Mouse (Mus musculus) heart, postnatal 4 days (tissue): Measurements from ENCODE around the gene Ptk7. TPM values are rescaled to one million over a fixed set of nuclear protein-coding genes. Genes with fewer than 3 reads are reported as not detected.
"Not testable (repeated sequence)": the region's sequence is repeated elsewhere in the genome, so short reads cannot be mapped to it uniquely, and the experiment has no call there.

Source experiments
- DNase-seq: peaks from one replicate; pipeline ENCODE4 v3.0.0; 2021
- total RNA-seq, 2 experiments: library from RNA; stranded (reverse); gene quantifications; 2 replicates each; pipeline ENCODE4 v1.2.3; 2021

Gene Ptk7
- total RNA-seq, 2 experiments from 2014 or later: 34.8 to 36.2 TPM

DNA sequence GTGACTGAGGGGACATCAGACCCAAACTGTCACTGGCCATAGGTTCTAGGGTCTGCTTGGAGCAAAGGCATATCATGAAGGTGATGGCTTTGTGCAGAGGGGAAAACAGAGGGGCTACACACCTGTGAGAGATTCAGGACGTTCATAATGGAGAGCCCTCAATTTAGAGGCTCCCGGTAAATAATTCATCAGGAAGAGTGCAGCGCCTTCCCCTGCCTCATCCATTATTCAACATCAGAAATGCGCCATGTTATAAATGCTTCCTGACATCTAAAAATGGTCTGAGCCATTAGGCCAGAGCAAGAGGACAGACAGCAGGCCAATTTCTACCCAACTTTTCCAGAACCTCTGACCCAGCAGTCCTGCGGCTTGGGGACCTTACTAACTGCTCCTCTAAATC is 24.2 kb downstream of the Ptk7 start:
- DNase-seq: no peak

DNA sequence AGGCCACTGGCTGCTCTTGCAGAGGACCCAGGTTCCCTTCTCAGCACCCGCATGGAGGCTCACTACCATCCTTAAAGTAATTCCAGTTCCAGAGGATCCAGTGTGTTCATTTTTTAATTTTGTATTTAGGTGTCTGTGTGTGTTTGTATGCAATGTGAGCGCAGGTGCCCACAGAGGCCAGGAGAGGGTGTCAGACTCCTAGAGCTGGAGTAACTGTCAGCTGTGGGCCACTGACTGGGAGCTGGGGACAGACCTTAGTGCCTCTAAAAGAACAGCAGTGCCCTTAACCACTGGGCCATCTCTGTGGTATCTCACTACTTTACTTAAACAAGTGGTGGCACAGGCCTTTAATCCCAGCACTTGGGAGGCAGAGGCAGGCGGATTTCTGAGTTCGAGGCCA is 26.1 kb downstream of the Ptk7 start:
- DNase-seq: no peak

DNA sequence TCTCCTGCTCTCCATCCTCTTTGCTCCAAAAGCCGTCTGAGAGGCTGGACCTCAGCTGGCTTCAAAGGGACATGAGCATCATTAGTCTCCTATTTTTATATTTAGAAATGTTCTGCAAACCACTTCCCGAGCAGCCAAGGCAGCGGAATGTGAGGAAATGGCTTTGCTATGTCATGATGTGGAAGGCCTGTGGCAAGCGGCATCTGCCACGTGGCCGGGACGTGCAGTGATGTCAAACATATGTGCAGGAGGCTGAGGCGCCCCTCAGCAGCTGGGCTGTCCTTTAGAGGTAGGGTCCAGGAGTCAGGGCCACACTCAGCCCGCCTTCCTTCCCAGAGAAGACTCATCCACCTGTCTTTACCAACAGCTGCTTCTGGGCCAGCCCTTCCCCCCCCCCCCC is 27.1 kb downstream of the Ptk7 start:
- DNase-seq: peak; percentile 42

DNA sequence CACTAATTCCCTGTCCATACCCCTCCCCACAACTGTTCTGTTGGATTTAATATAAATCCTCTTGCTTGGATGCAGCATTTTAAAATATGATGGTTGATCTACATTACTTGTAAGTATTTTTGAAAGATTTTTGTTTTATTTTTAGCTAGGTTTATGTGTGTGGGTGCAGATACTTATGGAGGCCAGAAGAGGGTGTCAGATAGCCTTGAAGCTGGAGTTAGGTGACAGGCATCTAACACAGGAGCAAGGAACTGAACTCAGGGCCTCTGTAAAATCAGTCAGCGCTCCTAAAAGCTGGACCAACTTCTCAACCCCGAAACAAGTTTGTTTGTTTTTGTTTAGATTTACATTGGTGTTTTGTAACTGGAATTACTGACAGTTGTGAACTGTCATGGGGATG is 28.7 kb downstream of the Ptk7 start:
- no peak for DNase-seq

DNA sequence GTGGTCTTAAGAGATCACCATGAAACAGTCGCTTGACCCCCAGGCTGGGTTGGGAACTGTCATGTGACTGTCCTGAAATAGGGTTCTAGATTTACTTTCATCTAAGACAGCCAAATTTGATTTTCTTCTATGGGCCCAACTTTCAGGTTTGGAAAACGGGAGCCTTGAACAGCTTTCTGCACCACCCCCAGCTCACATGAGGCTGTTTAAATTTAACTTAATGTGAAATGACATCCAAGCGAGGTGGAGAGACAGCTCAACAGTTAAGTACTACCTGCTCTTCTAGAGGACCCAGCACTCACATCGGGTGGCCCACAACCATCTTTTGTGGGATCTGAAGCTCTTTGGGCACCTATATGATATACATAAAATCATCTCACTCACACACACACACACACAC is 30.3 kb downstream of the Ptk7 start:
- no peak for DNase-seq

DNA sequence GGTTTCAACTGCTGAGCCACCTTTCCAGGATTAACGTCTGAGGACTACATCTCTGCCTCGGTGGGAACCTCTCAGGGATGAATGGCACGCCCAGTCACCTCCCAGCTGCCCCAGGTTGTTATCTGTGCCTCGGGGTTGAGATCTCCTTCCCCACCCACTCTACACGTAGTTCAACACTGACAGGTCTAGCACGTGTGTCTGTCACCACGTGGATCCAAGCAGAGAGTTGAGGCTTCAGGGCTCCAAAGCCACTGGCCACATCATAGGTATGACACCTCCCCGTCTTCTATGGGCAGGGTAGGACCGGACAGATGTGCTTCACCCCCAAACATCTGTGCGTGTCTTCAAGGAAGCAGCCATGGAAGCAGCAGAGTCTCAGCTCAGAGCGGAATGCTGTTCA is 31.3 kb downstream of the Ptk7 start:
- no peak for DNase-seq

DNA sequence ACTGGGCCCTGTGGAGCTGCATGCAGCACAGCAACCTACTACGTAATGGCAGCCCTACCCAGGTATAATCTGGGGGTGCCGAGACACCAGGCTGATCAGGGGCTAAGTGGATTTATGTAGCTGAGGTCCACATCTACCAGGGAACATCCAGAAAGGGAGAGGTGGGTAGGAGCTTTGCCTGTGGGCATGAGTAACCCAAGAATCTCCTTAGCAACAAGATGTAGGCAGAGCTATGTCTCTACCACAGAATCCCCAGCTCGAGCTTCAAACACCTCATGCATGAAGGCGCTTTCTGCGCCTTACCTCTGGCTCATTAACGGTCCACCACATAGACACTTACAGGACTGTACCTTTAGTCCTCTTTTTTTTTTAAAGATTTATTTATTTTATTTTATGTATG is 34.0 kb downstream of the Ptk7 start:
- no peak for DNase-seq

DNA sequence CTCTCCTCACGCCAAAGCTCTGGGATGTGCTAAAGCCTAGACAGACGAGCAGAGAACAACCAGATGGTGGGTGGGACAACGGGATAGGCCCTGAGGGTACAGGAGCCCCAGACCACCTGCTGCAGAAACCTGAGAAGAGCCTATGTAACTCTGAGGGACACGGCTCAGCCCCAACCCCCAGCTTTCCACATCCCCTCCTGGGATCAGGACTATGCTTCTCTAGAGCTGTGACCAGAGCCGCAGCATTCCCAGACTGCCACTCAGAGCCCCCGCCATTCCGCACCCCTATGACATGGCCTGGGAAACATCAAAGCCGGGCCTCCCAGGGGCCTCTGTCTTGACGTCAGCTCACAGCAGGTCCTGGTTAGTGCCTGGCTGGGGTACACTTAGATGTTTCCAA is 34.7 kb downstream of the Ptk7 start:
- no peak for DNase-seq

DNA sequence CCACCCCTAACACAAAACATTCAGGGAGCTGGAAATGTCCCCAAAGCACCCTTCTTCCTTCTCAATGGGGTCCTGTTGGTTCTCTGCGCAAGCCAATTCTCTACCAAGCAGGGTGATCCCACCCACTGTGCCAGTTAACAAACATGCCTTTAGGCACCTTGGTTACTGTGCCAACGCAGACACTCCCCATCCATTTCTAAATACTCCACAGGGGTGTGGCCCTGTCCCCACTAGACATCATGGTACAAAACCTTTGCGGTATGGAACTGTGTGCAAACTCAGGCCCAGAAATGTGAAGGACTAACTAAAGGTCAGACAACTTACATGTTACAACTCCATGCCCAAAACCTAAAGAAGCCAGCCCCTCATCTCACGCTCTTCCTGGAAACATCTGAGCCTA is 36.2 kb downstream of the Ptk7 start:
- DNase-seq: no peak

DNA sequence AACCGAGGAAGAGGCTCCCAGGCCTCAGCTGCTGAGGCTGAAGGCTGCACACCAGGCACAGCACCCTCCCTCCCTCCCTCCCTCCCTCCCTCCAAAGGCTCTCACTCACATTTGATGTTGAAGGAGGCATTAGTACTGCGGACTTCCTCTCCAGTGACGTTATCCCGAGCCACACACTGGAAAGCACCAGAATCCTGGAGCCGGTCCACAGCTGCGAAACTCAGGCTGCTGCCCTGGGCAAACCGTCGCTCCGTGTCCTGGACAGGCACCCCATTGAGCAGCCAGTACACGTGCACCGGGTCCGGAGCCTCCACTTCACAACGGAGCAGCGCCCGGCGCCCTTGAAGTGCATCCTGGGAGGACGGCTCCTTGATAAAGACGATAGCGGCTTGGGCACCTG is 37.9 kb downstream of the Ptk7 start:
- peak; percentile 30 for DNase-seq

DNA sequence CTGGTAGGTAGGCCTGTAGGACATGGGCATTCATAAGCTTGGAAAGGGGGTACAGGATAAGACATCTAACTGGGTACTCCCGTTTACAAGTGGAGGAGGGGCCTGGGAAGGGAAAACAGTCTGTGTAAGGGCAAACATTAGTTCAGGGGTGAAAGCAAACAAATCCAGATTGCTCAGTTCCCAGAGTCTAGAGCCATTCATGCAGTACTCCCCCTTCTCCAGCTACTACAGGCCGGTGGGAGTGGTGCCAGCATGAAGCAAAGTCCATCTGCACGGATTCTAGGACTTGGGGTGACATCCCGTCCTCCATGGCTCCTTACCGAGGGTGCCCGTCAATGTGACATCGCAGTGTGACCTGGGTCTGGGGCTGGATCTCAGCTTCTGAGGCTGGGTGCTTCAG is 38.9 kb downstream of the Ptk7 start:
- no peak for DNase-seq

DNA sequence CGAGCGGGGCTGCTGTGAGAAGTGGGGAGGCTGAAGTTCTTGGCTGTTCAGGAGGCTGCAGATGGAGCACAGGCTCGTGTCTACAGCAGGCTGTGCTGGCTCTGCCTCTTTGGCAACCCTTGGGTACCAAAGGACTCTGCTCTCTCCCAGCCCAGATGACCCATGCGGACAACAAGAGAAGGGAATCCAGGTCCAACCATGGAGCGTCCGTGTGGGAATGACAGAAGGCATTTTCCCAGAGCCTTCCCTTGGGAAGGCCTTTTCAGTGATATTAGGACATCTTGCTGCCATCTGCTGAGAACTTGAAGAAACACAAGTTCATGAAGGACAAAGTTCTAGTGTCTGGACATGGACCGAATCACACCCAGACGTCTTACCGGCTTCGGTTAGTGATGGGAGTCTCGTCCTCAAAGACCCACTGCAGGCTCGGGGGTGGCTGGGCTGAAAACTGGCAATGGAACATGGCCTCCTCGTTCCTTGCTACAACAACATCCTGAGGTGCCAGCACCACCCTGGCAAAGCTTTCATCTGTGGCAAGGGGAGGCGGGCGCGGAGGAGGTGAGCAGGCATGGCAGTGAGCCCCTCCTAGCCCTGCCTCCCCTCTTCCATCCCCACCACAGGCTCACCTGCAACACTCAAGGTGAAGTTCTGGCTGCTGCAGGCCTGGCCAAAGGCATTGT is 39.5 kb downstream of the Ptk7 start:
- no peak for DNase-seq

DNA sequence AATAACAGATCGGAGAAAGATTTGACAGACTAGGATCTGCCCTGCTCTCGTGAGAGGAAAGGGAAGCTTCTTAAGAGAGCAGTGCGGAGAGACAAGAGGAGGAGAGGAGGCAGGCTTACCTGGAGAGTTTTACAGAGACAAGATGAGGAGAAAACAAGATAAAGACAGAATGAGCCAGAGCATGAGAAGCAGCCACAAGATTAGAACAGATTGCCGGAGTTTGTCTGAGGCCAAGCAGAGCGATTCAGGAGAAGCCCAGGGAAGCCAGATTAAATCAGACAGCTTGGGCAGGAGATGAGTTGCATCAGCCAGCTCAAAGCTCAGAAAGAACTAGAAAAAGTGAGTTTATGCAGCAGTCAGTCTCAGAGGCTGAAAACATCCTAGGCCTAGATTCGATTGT is 40.4 kb downstream of the Ptk7 start:
- DNase-seq: no peak

DNA sequence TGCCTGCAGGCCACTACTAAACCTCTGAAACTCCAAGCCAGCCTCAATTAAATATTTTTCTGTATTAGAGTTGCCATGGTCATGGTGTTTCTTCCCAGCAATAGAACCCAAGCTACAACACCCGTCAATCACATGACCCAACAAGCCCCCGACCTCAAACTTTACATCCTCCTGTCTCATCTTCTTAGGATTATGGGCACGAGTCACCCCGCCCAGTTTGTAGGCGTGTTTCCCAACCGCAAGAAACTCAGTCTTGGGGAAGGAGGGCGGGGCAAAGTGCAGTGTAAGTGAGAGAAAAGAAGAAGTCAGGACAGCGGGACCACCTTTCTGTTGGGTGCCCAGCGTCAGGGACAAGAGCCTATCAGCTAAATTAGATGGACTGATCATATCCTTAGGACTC is 41.1 kb downstream of the Ptk7 start:
- no peak for DNase-seq

DNA sequence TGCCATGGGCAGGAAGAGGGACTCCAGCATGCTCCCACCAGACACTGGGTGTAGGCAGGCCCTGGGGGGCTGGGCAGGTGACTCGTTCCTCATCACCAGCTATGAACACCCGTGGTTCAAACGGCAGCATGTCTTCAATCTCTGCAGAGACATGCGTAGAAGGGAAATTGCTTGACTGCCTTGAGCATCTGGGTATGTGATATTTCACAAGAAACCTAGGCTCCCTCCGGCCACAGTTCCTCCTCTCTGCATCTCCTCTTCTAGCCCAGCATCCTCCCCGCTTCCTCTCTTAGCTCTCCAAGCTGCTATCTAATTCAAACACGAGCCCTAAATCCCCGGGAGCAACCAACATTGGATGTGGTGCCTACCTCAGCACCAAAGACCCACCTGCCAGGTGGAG is 43.0 kb downstream of the Ptk7 start:
- no peak for DNase-seq

DNA sequence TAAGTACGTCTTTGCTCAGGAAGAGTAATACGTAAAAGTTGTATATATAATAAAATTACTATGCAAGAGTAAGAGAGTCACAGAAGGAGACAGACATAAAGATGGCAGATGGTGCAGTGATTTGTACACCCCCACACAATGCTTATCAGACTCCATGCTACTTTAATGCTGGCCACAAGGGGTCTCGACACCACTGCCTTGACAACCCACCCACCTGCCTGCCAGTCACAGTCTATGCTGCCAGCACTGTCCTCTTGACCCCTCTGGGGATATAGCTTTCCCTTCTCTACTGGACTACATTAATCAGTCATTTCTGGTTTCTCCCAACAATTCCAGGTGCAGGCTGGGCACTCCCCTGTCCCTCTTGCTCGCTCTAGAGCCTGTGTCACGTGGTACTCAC is 50.7 kb downstream of the Ptk7 start:
- no peak for DNase-seq

DNA sequence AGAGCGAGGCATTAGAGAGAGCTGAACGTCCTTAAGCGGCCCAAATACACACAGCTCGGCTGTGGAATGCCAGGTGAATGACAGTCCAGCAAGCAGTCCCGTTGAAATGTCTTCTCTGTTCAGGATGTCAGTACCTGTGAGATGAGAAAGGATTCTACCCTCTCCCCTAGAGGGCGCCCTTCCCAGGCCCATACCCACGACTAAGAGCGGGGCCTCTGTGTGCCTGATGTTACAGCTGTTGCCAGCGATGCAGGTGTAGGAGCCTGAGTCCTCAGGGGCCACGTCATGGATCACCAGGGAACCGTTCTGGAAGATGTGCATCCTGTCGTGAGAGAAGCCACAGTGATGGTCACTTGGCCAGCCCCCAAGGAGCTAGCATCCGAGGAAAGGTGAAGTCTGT is 53.2 kb downstream of the Ptk7 start:
- no peak for DNase-seq

DNA sequence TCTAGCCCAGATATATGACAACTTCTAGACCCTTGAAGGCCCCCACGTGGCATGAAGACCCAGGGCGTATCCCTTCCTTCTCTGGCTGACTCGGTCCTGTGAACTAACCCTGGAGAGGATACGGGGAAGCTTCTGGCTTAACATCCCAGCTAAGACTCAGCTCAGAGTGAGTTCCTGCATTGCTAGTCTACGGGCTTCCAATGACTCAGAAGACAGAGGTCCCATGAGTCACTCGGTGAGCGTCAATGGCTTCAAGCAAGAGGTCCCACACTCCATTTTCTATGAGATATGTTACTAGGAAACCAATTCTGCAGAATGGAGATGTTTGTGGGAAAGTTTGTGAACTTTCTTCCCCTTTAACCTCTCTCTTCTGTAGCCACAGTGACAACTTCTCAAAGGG is 54.8 kb downstream of the Ptk7 start:
- DNase-seq: no peak

DNA sequence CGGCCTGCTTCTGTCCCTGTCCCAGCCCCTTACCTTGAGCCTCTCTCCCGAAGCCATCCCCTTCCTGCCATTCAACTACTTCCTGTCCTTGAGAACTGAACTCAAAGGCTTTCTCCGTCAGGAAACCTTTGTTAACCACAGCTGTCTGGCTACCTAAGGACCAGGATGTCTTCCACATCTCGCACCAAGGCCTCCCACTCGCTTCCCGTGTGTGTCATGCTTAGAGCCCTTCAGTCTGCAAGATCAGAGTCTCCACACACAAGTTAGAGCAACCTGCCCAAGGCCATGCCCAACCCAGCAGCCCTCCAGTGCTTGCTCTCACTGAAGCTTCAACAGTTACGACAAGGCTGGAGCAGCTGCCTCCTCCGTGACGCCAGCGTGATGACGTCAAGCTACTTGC is 58.3 kb downstream of the Ptk7 start:
- DNase-seq: no peak

DNA sequence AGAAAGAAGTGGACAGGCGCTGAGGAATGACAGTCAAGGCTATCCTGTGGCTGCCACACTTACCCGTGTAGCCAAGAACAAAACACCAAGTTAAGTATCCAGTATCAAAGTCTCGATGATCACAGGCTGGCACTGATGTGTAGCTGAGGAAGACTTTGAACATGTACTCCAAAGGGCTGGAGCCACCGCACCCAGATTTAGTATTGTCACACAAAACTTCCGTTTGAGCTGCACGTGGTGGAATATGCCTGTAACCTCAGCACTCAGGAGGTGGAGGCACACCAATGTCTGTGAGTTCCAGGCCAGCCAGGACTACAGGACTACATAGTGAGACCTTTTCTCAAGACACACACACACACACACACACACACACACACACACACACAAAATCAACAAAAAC is 70.2 kb downstream of the Ptk7 start:
- no peak for DNase-seq

DNA sequence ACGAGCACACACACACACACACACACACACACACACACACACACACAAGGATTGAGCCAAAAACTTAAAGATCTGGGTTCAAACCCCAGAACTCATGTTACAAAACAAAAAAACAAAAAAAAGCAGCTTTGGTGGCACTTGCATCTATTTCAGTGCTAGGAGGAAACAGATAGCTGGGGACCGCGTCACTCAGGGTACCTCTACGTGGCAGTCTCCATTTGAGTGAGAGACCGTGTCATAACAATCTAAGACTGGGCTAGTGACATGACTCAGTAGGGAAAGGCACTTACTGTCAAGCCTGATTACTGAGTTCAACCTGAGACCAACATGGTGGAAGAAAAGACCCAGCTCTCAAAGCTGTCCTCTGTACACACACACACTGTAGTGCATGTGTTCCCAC is 71.2 kb downstream of the Ptk7 start:
- no peak for DNase-seq

DNA sequence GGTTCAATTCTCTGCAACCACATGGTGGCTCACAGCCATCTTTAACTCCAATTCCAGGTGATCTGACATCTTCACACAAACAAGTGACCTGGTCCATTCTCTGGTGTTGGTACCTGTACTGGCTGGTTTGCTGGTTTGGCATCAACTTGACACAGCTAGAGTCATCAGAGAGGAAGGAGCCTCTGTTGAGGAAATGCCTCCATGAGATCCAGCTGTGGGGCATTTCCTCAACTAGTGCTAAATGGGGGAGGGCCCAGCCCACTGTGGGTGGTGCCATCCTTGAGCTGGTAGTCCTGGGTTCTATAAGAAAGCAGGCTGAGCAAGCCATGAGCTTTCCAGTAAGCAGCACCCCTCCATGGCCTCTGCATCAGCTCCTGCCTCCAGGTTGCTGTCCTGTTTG is 72.0 kb downstream of the Ptk7 start:
- DNase-seq: not testable (repeated sequence)

DNA sequence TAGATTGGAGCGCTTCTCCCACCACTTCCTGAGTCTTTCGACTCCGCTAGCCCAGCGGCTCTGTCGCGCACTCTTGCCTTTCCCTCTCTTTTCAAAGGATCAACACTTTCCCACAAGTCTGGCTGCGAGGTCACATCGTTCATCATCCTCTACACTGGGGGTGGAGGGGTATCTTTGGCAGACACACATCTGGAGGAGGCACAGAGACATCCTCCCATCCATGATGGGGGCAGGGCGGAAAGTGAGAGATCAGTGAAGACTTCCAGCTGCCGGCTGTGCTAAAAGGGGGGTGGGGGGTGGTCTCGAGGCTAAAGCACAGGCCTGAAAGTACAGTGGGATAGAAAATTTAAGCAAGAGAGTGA is 72.7 kb downstream of the Ptk7 start:
- peak; percentile 56 for DNase-seq

DNA sequence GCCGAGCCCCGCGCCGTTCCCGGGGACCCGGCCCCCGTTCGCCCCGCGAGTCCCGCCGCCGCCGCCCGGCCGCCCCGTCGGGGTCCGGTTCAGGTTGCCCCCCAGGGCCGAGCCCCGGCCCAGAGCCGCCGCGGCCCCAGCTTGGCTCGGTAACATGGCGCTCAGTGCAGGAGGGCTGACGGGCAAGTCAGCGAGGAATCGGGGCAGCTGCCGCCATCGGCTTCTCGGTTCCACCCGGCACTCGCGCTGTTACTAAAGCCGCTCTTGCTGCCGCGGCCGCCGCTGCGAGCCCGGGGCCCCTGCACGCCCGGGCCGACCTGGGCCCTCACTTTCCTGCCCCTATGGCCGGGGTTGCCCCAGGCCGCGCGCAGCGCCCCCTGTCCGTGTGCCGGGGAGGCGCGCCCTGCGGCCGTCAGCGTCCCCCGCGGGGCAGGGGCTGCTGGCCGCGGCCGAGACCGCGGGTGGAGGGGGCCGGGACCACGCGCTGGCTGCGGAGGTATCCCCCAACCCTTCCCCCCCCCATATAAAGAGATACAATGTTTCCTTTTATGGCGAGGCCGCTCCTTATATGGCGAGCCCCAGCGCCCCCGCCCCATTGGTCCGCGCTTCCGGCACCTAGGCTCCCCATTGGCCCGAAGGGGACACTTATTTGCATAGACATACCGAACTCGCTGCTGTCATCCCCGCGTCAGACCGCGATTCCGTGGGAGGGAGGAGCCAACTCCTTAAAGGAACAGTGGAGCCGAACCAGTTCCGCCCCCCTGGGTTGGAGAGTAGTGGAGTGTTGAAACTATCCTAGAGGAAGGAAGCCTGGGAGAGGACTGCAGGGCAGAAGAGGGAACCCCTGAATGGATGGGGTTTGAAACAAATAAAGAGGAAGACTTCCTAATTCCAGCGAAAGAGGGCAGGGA is 73.4 kb downstream of the Ptk7 start, which contains the start of gene Srf:
Srf (minus strand) TSS at position 503 of the 911 bp plus-strand sequence.
- DNase-seq: peak; percentile 96
